Mouse (Mus musculus): ENCODE data around the gene Serpina16. TPM values are rescaled to one million over a fixed set of nuclear protein-coding genes. Genes with fewer than 3 reads are reported as not detected.

The Serpina16 gene
- polyA plus RNA-seq, 1 experiment: not detected

GRCm38 (mm10) chr12:103670344-103670743 lies 5.6 kb downstream of the Serpina16 start:
- no peak for TF ChIP-seq GATA1 (IDR thresholded peaks at IDR 0.05; ENCODE audit: low read length)

- no peak for TF ChIP-seq GATA1 (IDR thresholded peaks at IDR 0.05; ENCODE audit: low read length)
These were observed 10.7 kb downstream of the Serpina16 start for GRCm38 (mm10) chr12:103665286-103665685.

- no peak for TF ChIP-seq GATA1 (IDR thresholded peaks at IDR 0.05; ENCODE audit: low read length)
These were observed 15.9 kb downstream of the Serpina16 start for GRCm38 (mm10) chr12:103660076-103660475.

GRCm38 (mm10) chr12:103659171-103659570 lies 16.8 kb downstream of the Serpina16 start:
- no peak for TF ChIP-seq GATA1 (IDR thresholded peaks at IDR 0.05; ENCODE audit: low read length)

GRCm38 (mm10) chr12:103657991-103658390 lies 17.9 kb downstream of the Serpina16 start:
- TF ChIP-seq GATA1 (IDR thresholded peaks at IDR 0.05; ENCODE audit: low read length): no peak

- no peak for TF ChIP-seq GATA1 (IDR thresholded peaks at IDR 0.05; ENCODE audit: low read length)
These were observed 18.9 kb downstream of the Serpina16 start, which contains the start of gene Serpina6 for GRCm38 (mm10) chr12:103656848-103657626. Gene Serpina6, minus strand, starts transcription at chr12:103657212.

- no peak for TF ChIP-seq GATA1 (IDR thresholded peaks at IDR 0.05; ENCODE audit: low read length)
These were observed 20.6 kb downstream of the Serpina16 start for GRCm38 (mm10) chr12:103655123-103656044.

GRCm38 (mm10) chr12:103653836-103654235 lies 22.1 kb downstream of the Serpina16 start:
- TF ChIP-seq GATA1 (IDR thresholded peaks at IDR 0.05; ENCODE audit: low read length): no peak

GRCm38 (mm10) chr12:103646314-103646713 lies 29.6 kb downstream of the Serpina16 start:
- TF ChIP-seq GATA1 (IDR thresholded peaks at IDR 0.05; ENCODE audit: low read length): no peak

GRCm38 (mm10) chr12:103644601-103645000 lies 31.3 kb downstream of the Serpina16 start:
- no peak for TF ChIP-seq GATA1 (IDR thresholded peaks at IDR 0.05; ENCODE audit: low read length)

- TF ChIP-seq GATA1 (IDR thresholded peaks at IDR 0.05; ENCODE audit: low read length): no peak
These were observed 32.1 kb downstream of the Serpina16 start for GRCm38 (mm10) chr12:103643818-103644217.

GRCm38 (mm10) chr12:103643336-103643735 lies 32.6 kb downstream of the Serpina16 start:
- no peak for TF ChIP-seq GATA1 (IDR thresholded peaks at IDR 0.05; ENCODE audit: low read length)

- TF ChIP-seq GATA1 (IDR thresholded peaks at IDR 0.05; ENCODE audit: low read length): no peak
These were observed 40.1 kb downstream of the Serpina16 start for GRCm38 (mm10) chr12:103635846-103636245.

- no peak for TF ChIP-seq GATA1 (IDR thresholded peaks at IDR 0.05; ENCODE audit: low read length)
These were observed 41.5 kb downstream of the Serpina16 start for GRCm38 (mm10) chr12:103634430-103634829.

GRCm38 (mm10) chr12:103631203-103631612 lies 44.7 kb downstream of the Serpina16 start, which contains the start of gene Serpina10:
Gene Serpina10, minus strand, starts transcription at chr12:103631444.
- TF ChIP-seq GATA1 (IDR thresholded peaks at IDR 0.05; ENCODE audit: low read length): no peak

Other genes starting within 250 kb of the Serpina16 start
- gene Ifi27, start 241.9 kb downstream of the Serpina16 start, polyA plus RNA-seq (2012): 9.2 and 18.2 TPM in 2 replicates
- gene Ifi27l2a, start 232.5 kb downstream of the Serpina16 start, polyA plus RNA-seq (2012): 0.97 and 1.1 TPM in 2 replicates
- gene Ifi27l2b, start 218.9 kb downstream of the Serpina16 start, polyA plus RNA-seq (2012): not detected in 2 replicates
- not detected in 2 replicates for gene Ppp4r4, start 143.9 kb downstream of the Serpina16 start, polyA plus RNA-seq (2012)
- not detected in 2 replicates for gene Serpina10, start 44.7 kb downstream of the Serpina16 start, polyA plus RNA-seq (2012)
- not detected in 2 replicates for gene Serpina6, start 18.9 kb downstream of the Serpina16 start, polyA plus RNA-seq (2012)
- gene Serpina1f, start 19.4 kb upstream of the Serpina16 start, polyA plus RNA-seq (2012): not detected in 2 replicates
- gene Serpina1d, start 97.5 kb upstream of the Serpina16 start, polyA plus RNA-seq (2012): not detected in 2 replicates
- gene Serpina1b, start 154.2 kb upstream of the Serpina16 start, polyA plus RNA-seq (2012): not detected in 2 replicates
- gene Serpina1a, start 187.4 kb upstream of the Serpina16 start, polyA plus RNA-seq (2012): not detected in 2 replicates
- gene Serpina1c, start 228.7 kb upstream of the Serpina16 start, polyA plus RNA-seq (2012): not detected in 2 replicates

Measured in G1E-ER4 (cell line).